Mouse (Mus musculus): Measurements from ENCODE around the gene Olfr922. TPM values are rescaled to one million over a fixed set of nuclear protein-coding genes. Genes with fewer than 3 reads are reported as not detected.

Olfr922 gene
- polyA plus RNA-seq, 1 experiment from 2014 or later: not detected

Other genes starting within 250 kb of the Olfr922 start
- not detected in 2 replicates for gene Olfr912, start 234.4 kb upstream of the Olfr922 start, polyA plus RNA-seq (2015; fragmentation: Nextera tagmentation; extraction: Ambion mirVana)
- not detected in 2 replicates for gene Olfr913, start 221.9 kb upstream of the Olfr922 start, polyA plus RNA-seq (2015; fragmentation: Nextera tagmentation; extraction: Ambion mirVana)
- gene Olfr914, start 209.5 kb upstream of the Olfr922 start, polyA plus RNA-seq (2015; fragmentation: Nextera tagmentation; extraction: Ambion mirVana): not detected in 2 replicates
- gene Olfr916, start 154.7 kb upstream of the Olfr922 start, polyA plus RNA-seq (2015; fragmentation: Nextera tagmentation; extraction: Ambion mirVana): not detected in 2 replicates
- not detected in 2 replicates for gene Olfr917, start 148.8 kb upstream of the Olfr922 start, polyA plus RNA-seq (2015; fragmentation: Nextera tagmentation; extraction: Ambion mirVana)
- gene Olfr918, start 140.0 kb upstream of the Olfr922 start, polyA plus RNA-seq (2015; fragmentation: Nextera tagmentation; extraction: Ambion mirVana): not detected in 2 replicates
- gene Olfr919, start 110.9 kb upstream of the Olfr922 start, polyA plus RNA-seq (2015; fragmentation: Nextera tagmentation; extraction: Ambion mirVana): not detected in 2 replicates
- gene Vwa5a, start 96.3 kb upstream of the Olfr922 start, polyA plus RNA-seq (2015; fragmentation: Nextera tagmentation; extraction: Ambion mirVana): 9.0 and 9.5 TPM in 2 replicates
- not detected in 2 replicates for gene Olfr920, start 62.3 kb upstream of the Olfr922 start, polyA plus RNA-seq (2015; fragmentation: Nextera tagmentation; extraction: Ambion mirVana)
- gene Olfr921, start 41.5 kb upstream of the Olfr922 start, polyA plus RNA-seq (2015; fragmentation: Nextera tagmentation; extraction: Ambion mirVana): not detected in 2 replicates
- gene Olfr923, start 11.9 kb downstream of the Olfr922 start, polyA plus RNA-seq (2015; fragmentation: Nextera tagmentation; extraction: Ambion mirVana): not detected in 2 replicates
- gene Olfr924, start 29.8 kb downstream of the Olfr922 start, polyA plus RNA-seq (2015; fragmentation: Nextera tagmentation; extraction: Ambion mirVana): not detected in 2 replicates
- gene Olfr26, start 40.4 kb downstream of the Olfr922 start, polyA plus RNA-seq (2015; fragmentation: Nextera tagmentation; extraction: Ambion mirVana): not detected in 2 replicates
- not detected in 2 replicates for gene Olfr926, start 62.5 kb downstream of the Olfr922 start, polyA plus RNA-seq (2015; fragmentation: Nextera tagmentation; extraction: Ambion mirVana)
- gene Olfr930, start 115.2 kb downstream of the Olfr922 start, polyA plus RNA-seq (2015; fragmentation: Nextera tagmentation; extraction: Ambion mirVana): not detected in 2 replicates
- not detected in 2 replicates for gene Olfr933, start 157.7 kb downstream of the Olfr922 start, polyA plus RNA-seq (2015; fragmentation: Nextera tagmentation; extraction: Ambion mirVana)
- not detected in 2 replicates for gene Olfr934, start 173.7 kb downstream of the Olfr922 start, polyA plus RNA-seq (2015; fragmentation: Nextera tagmentation; extraction: Ambion mirVana)
- gene Olfr935, start 185.1 kb downstream of the Olfr922 start, polyA plus RNA-seq (2015; fragmentation: Nextera tagmentation; extraction: Ambion mirVana): not detected in 2 replicates
- not detected in 2 replicates for gene Olfr146, start 208.8 kb downstream of the Olfr922 start, polyA plus RNA-seq (2015; fragmentation: Nextera tagmentation; extraction: Ambion mirVana)